8 mouse cellular contexts compared by ENCODE assay signal in genomic region chr2:144011080-144011551, GRCm38 (mm10). TPM values are rescaled to one million over a fixed set of nuclear protein-coding genes. Genes with fewer than 3 reads are reported as not detected.
DNase-seq lines count a peak whose midpoint lies in the region; ATAC-seq lines count a peak whose summit lies in the region.

TSS of gene Rrbp1 (minus strand) at chr2:144011263.

- no peaks in the 10 kb centered on the region for H3K9me3 ChIP-seq in hindbrain, embryonic 11.5 days (ENCODE audit: control insufficient read depth, low read length)

- no peaks in the 10 kb centered on the region for H3K27me3 ChIP-seq in hindbrain, embryonic 11.5 days (ENCODE audit: control insufficient read depth, insufficient read depth, low read length)

- H3K36me3 ChIP-seq in hindbrain, embryonic 11.5 days (ENCODE audit: control insufficient read depth, insufficient read depth, low read length), result no peaks in the 10 kb centered on the region

- H3K4me2 ChIP-seq in hindbrain, embryonic 11.5 days (replicated peaks; ENCODE audit: low read depth, low read length), result peak within 1 kb of the TSS; percentile 60

- ATAC-seq in hindbrain, embryonic 11.5 days (ENCODE audit: low FRiP score), result peak; percentile 99

- no peaks in the 10 kb centered on the region; the same call in 1 of the 2 replicates for H3K4me1 ChIP-seq in hindbrain, embryonic 11.5 days (replicated peaks; ENCODE audit: control insufficient read depth, insufficient read depth, low read length)

- peak within 1 kb of the TSS; percentile 75 for H3K9ac ChIP-seq in hindbrain, embryonic 11.5 days (ENCODE audit: low read depth, low read length)

- peak within 1 kb of the TSS; percentile 70 for H3K4me3 ChIP-seq in hindbrain, embryonic 11.5 days (ENCODE audit: low read depth, low read length)

- under 1% methylated on average over 44 of the region's 53 CpGs for WGBS in hindbrain, embryonic 11.5 days

- H3K27ac ChIP-seq in hindbrain, embryonic 11.5 days (ENCODE audit: low read depth, low read length), result peak within 1 kb of the TSS; percentile 82

- DNase-seq in Muller cell, postnatal 12 days (ENCODE audit: inconsistent ontology term), result peak; percentile 100
- peak; percentile 100 for DNase-seq in cerebellum, adult 9-11 months
- DNase-seq in frontal cortex, adult 2 months (ENCODE audit: extremely low spot score in 1 of 2, low spot score in 1 of 2), result peak; percentile 98 to 99
- DNase-seq in hindbrain, embryonic 11.5 days (ENCODE audit: low spot score), result peak; percentile 98
- peak; percentile 97 to 98 for DNase-seq in layer of hippocampus, postnatal 10 days (ENCODE audit: low spot score in 2 of 2)
- DNase-seq in lung, postnatal 10 days, result peak; percentile 99
- peak; percentile 99 for DNase-seq in ovary, postnatal 36 days (ENCODE audit: low spot score)
- DNase-seq in thymus, postnatal 25 days, result peak; percentile 98

RNA-seq across cellular contexts. Expression of gene Rrbp1, which starts in this region (rescaled TPM):
- 71.3 and 72.4 TPM in 2 replicates for polyA plus RNA-seq in frontal cortex, adult 2 months (2012; rRNA removed)
- polyA plus RNA-seq in hindbrain, embryonic 11.5 days (2014; fragmentation: Nextera tagmentation; extraction: Ambion mirVana), result 41.6 and 63.9 TPM in 2 replicates
- 100 to 1,000 TPM in 1 of 2 experiments, 10 to 100 TPM in 1; 94.7 to 102 TPM for total RNA-seq in layer of hippocampus, postnatal 10 days (2021)

Comparison
In these comparisons a context has a peak if more than half of its experiments do, and no peak if none do; other contexts are left out.
1. Peak in every context shown above with its lines: DNase-seq, ATAC-seq, H3K4me3 ChIP-seq and H3K27ac ChIP-seq.